Mouse (Mus musculus) erythroblast, embryonic 14.5 days (primary cell): ENCODE results near the gene Prkaa1. TPM values are rescaled to one million over a fixed set of nuclear protein-coding genes. Genes with fewer than 3 reads are reported as not detected.

ENCODE experiments used
- H3K27me3 ChIP-seq: 2 replicates; pipeline ENCODE4 v1.6.1; 2012; ENCODE audit warnings: inconsistent platforms; ENCODE audit not compliant: control insufficient read depth
- H3K36me3 ChIP-seq: 2 replicates; pipeline ENCODE4 v1.6.1; 2012; ENCODE audit warnings: mild to moderate bottlenecking, inconsistent platforms; ENCODE audit not compliant: control insufficient read depth
- H3K4me1 ChIP-seq: 2 replicates; pipeline ENCODE4 v1.6.1; 2012; ENCODE audit warnings: inconsistent platforms; ENCODE audit not compliant: control insufficient read depth
- H3K4me3 ChIP-seq: replicated peaks from 2 replicates; pipeline ENCODE3; 2012; ENCODE audit warnings: moderate library complexity, mild to moderate bottlenecking, inconsistent platforms
- H3K9me3 ChIP-seq: 2 replicates; pipeline ENCODE4 v1.6.1; 2012; ENCODE audit warnings: low read length, inconsistent platforms, mixed read lengths; ENCODE audit not compliant: control insufficient read depth
- GATA1 ChIP-seq: IDR thresholded peaks from 2 replicates; pipeline ENCODE4 v1.6.1; 2012; ENCODE audit warnings: low read length, inconsistent platforms, mixed read lengths
- TAL1 ChIP-seq: IDR thresholded peaks from 3 replicates; pipeline ENCODE4 v1.6.1; 2012; ENCODE audit warnings: low read length, inconsistent platforms, mixed read lengths
- polyA plus RNA-seq: library from polyadenylated mRNA; stranded (reverse); fragments of >175 nt; gene quantifications from 2 replicates; pipeline ENCODE4 v1.2.3, GENCODE M21; 2012

The Prkaa1 gene
- polyA plus RNA-seq, 1 experiment, result 0.25 TPM

- Histone ChIP-seq H3K27me3 (no peaks in the 10 kb centered on the region), H3K9me3 (no peaks in the 10 kb centered on the region), H3K4me1 (peaks cover 21% of the 10 kb centered on the region), H3K4me3 (peak overlapping the region; percentile 94), H3K36me3 (peaks cover 29% of the 10 kb centered on the region)
- TF ChIP-seq GATA1, result no peak
- TF ChIP-seq TAL1, result no peak
These were observed 42.6 kb downstream of the Prkaa1 start for GRCm38 (mm10) chr15:5186293-5186675.

GRCm38 (mm10) chr15:5187116-5187515, 43.5 kb downstream of the Prkaa1 start:
- Histone ChIP-seq H3K9me3 (no peaks in the 10 kb centered on the region), H3K4me3 (no peak overlapping the region), H3K27me3 (no peaks in the 10 kb centered on the region), H3K36me3 (peaks cover 31% of the 10 kb centered on the region), H3K4me1 (peaks cover 21% of the 10 kb centered on the region)
- TF ChIP-seq TAL1 (no peak), GATA1 (no peak)

- Histone ChIP-seq H3K4me1 (peaks cover 22% of the 10 kb centered on the region), H3K27me3 (no peaks in the 10 kb centered on the region), H3K9me3 (no peaks in the 10 kb centered on the region), H3K36me3 (peaks cover 30% of the 10 kb centered on the region), H3K4me3 (no peak overlapping the region)
- TF ChIP-seq TAL1 (no peak), GATA1 (no peak)
These were observed 44.4 kb downstream of the Prkaa1 start for GRCm38 (mm10) chr15:5188029-5188428.

GRCm38 (mm10) chr15:5189504-5190093, 45.9 kb downstream of the Prkaa1 start:
- no peaks in the 10 kb centered on the region for H3K27me3 ChIP-seq
- H3K9me3 ChIP-seq, result no peaks in the 10 kb centered on the region
- H3K4me3 ChIP-seq, result no peak overlapping the region
- peaks cover 19% of the 10 kb centered on the region for H3K4me1 ChIP-seq
- H3K36me3 ChIP-seq, result peaks cover 30% of the 10 kb centered on the region
- TF ChIP-seq GATA1 (no peak), TAL1 (no peak)

GRCm38 (mm10) chr15:5193833-5194232, 50.2 kb downstream of the Prkaa1 start:
- Histone ChIP-seq H3K4me3 (no peak overlapping the region), H3K4me1 (peaks cover 19% of the 10 kb centered on the region), H3K9me3 (no peaks in the 10 kb centered on the region), H3K36me3 (peaks cover 37% of the 10 kb centered on the region), H3K27me3 (no peaks in the 10 kb centered on the region)
- TF ChIP-seq GATA1 (no peak), TAL1 (no peak)

GRCm38 (mm10) chr15:5194446-5194845, 50.8 kb downstream of the Prkaa1 start:
- Histone ChIP-seq H3K4me3 (no peak overlapping the region), H3K9me3 (no peaks in the 10 kb centered on the region), H3K27me3 (no peaks in the 10 kb centered on the region), H3K4me1 (peaks cover 19% of the 10 kb centered on the region), H3K36me3 (peaks cover 34% of the 10 kb centered on the region)
- TF ChIP-seq TAL1, result no peak
- no peak for TF ChIP-seq GATA1

- H3K27me3 ChIP-seq, result no peaks in the 10 kb centered on the region
- no peak for TF ChIP-seq GATA1
- no peak for TF ChIP-seq TAL1
- peaks cover 19% of the 10 kb centered on the region for H3K4me1 ChIP-seq
- H3K9me3 ChIP-seq, result no peaks in the 10 kb centered on the region
- no peak overlapping the region for H3K4me3 ChIP-seq
- peaks cover 31% of the 10 kb centered on the region for H3K36me3 ChIP-seq
These were observed 51.3 kb downstream of the Prkaa1 start for GRCm38 (mm10) chr15:5194931-5195330.

- peaks cover 19% of the 10 kb centered on the region for H3K4me1 ChIP-seq
- TF ChIP-seq GATA1, result no peak
- TF ChIP-seq TAL1, result no peak
- no peaks in the 10 kb centered on the region for H3K27me3 ChIP-seq
- no peak overlapping the region for H3K4me3 ChIP-seq
- no peaks in the 10 kb centered on the region for H3K9me3 ChIP-seq
- peaks cover 26% of the 10 kb centered on the region for H3K36me3 ChIP-seq
These were observed 52.4 kb downstream of the Prkaa1 start for GRCm38 (mm10) chr15:5195987-5196514.

GRCm38 (mm10) chr15:5196691-5197090, 53.0 kb downstream of the Prkaa1 start:
- Histone ChIP-seq H3K27me3 (no peaks in the 10 kb centered on the region), H3K4me3 (no peak overlapping the region), H3K4me1 (peaks cover 19% of the 10 kb centered on the region), H3K9me3 (no peaks in the 10 kb centered on the region), H3K36me3 (peaks cover 21% of the 10 kb centered on the region)
- TF ChIP-seq TAL1, result no peak

GRCm38 (mm10) chr15:5205222-5205621, 61.6 kb downstream of the Prkaa1 start:
- no peaks in the 10 kb centered on the region for H3K9me3 ChIP-seq
- H3K4me3 ChIP-seq, result no peak overlapping the region
- H3K27me3 ChIP-seq, result no peaks in the 10 kb centered on the region
- H3K36me3 ChIP-seq, result peaks cover 4% of the 10 kb centered on the region
- H3K4me1 ChIP-seq, result no peaks in the 10 kb centered on the region; the same call in 1 of the 2 replicates
- TF ChIP-seq GATA1, result no peak
- no peak for TF ChIP-seq TAL1
